Mouse (Mus musculus): Measurements from ENCODE around the gene Mxra8. TPM values are rescaled to one million over a fixed set of nuclear protein-coding genes. Genes with fewer than 3 reads are reported as not detected.

Mxra8 gene
- total RNA-seq, 2 experiments from 2014 or later: 6.2 to 7.3 TPM

- DNase-seq (ENCODE audit: low spot score in 2 of 2): no peak
These were observed 19.8 kb downstream of the Mxra8 start for GRCm38 (mm10) chr4:155859318-155859717.

- DNase-seq (ENCODE audit: low spot score in 2 of 2): no peak
These were observed 22.3 kb downstream of the Mxra8 start for GRCm38 (mm10) chr4:155861787-155862186.

- no peak for DNase-seq (ENCODE audit: low spot score in 2 of 2)
These were observed 23.5 kb downstream of the Mxra8 start, which contains the start of gene Tas1r3 for GRCm38 (mm10) chr4:155863001-155863400. Tas1r3 (minus strand) TSS chr4:155863362.

GRCm38 (mm10) chr4:155868614-155869298, 29.3 kb downstream of the Mxra8 start:
- no peak for DNase-seq (ENCODE audit: low spot score in 2 of 2)

GRCm38 (mm10) chr4:155869317-155870033, 30.0 kb downstream of the Mxra8 start, which contains the start of the genes Cptp and Ints11:
Cptp (minus strand) TSS chr4:155869440.
Ints11 (plus strand) TSS chr4:155869546.
- peak; percentile 96 to 97 for DNase-seq (ENCODE audit: low spot score in 2 of 2)

- no peak for DNase-seq (ENCODE audit: low spot score in 2 of 2)
These were observed 31.9 kb downstream of the Mxra8 start for GRCm38 (mm10) chr4:155871404-155871803.

GRCm38 (mm10) chr4:155883587-155883986, 44.1 kb downstream of the Mxra8 start:
- no peak for DNase-seq (ENCODE audit: low spot score in 2 of 2)

GRCm38 (mm10) chr4:155886330-155886729, 46.9 kb downstream of the Mxra8 start:
- DNase-seq (ENCODE audit: low spot score in 2 of 2): no peak

- no peak for DNase-seq (ENCODE audit: low spot score in 2 of 2)
These were observed 48.2 kb downstream of the Mxra8 start for GRCm38 (mm10) chr4:155887674-155888073.

- no peak for DNase-seq (ENCODE audit: low spot score in 2 of 2)
These were observed 48.7 kb downstream of the Mxra8 start for GRCm38 (mm10) chr4:155888181-155888580.

GRCm38 (mm10) chr4:155889316-155889715, 49.8 kb downstream of the Mxra8 start:
- DNase-seq (ENCODE audit: low spot score in 2 of 2): peak in 1 of 2 experiments; percentile 1

- peak; percentile 7 to 17 for DNase-seq (ENCODE audit: low spot score in 2 of 2)
These were observed 51.6 kb downstream of the Mxra8 start for GRCm38 (mm10) chr4:155891011-155891471.

- DNase-seq (ENCODE audit: low spot score in 2 of 2): peak; percentile 96 to 97
These were observed 52.1 kb downstream of the Mxra8 start, which contains the start of the genes Pusl1 and Acap3 for GRCm38 (mm10) chr4:155891551-155892001. Pusl1 (minus strand) TSS chr4:155891781. Acap3 (plus strand) TSS chr4:155891822.

- DNase-seq (ENCODE audit: low spot score in 2 of 2): peak; percentile 76 to 87
These were observed 52.5 kb downstream of the Mxra8 start for GRCm38 (mm10) chr4:155892017-155892416.

GRCm38 (mm10) chr4:155892438-155893211, 53.1 kb downstream of the Mxra8 start:
- peak; percentile 42 to 43 for DNase-seq (ENCODE audit: low spot score in 2 of 2)

GRCm38 (mm10) chr4:155893212-155893690, 53.8 kb downstream of the Mxra8 start:
- DNase-seq (ENCODE audit: low spot score in 2 of 2): peak; percentile 0 to 1

Small RNAs within 50 kb of the gene (microRNA-seq; reads per million reads assigned to microRNA genes)
- 0 reads per million in 2 experiments for gene Gm27743

Other genes with a start within 250 kb of the Mxra8 start
- 10 to 100 TPM; 47.2 to 48.9 TPM for gene Slc35e2, start 238.3 kb upstream of the Mxra8 start, total RNA-seq (2021)
- 10 to 100 TPM; 47.1 to 49.4 TPM for gene Cdk11b, start 214.8 kb upstream of the Mxra8 start, total RNA-seq (2021)
- not detected for gene Gm10563, start 194.3 kb upstream of the Mxra8 start, total RNA-seq (2021)
- gene Mmp23, start 186.3 kb upstream of the Mxra8 start, total RNA-seq (2021): 1 to 10 TPM; 2.4 to 4.6 TPM
- 100 to 1,000 TPM; 128 to 129 TPM for gene Mib2, start 170.5 kb upstream of the Mxra8 start, total RNA-seq (2021)
- 10 to 100 TPM; 27.8 to 32.8 TPM for gene Fndc10, start 145.3 kb upstream of the Mxra8 start, total RNA-seq (2021)
- gene Ssu72, start 134.9 kb upstream of the Mxra8 start, total RNA-seq (2021): 10 to 100 TPM; 90.6 to 97.4 TPM
- gene Tmem240, start 104.9 kb upstream of the Mxra8 start, total RNA-seq (2021): 10 to 100 TPM; 51.1 to 53.0 TPM
- 10 to 100 TPM; 48.3 to 55.6 TPM for gene Atad3a, start 78.6 kb upstream of the Mxra8 start, total RNA-seq (2021)
- gene Vwa1, start 65.0 kb upstream of the Mxra8 start, total RNA-seq (2021): 10 to 100 TPM; 15.6 to 17.6 TPM
- gene Tmem88b, start 53.8 kb upstream of the Mxra8 start, total RNA-seq (2021): 10 to 100 TPM; 16.4 to 19.0 TPM
- under 1 TPM in 1 of 2 experiments, not detected in 1; 0.44 TPM for gene Ankrd65, start 49.2 kb upstream of the Mxra8 start, total RNA-seq (2021)
- gene Mrpl20, start 36.8 kb upstream of the Mxra8 start, total RNA-seq (2021): 10 to 100 TPM; 84.9 to 89.4 TPM
- 10 to 100 TPM; 60.1 to 65.5 TPM for gene Ccnl2, start 27.2 kb upstream of the Mxra8 start, total RNA-seq (2021)
- 100 to 1,000 TPM; 103 to 110 TPM for gene Aurkaip1, start 8.4 kb upstream of the Mxra8 start, total RNA-seq (2021)
- gene Dvl1, start 7.7 kb downstream of the Mxra8 start, total RNA-seq (2021): 10 to 100 TPM; 88.0 to 96.3 TPM
- gene Tas1r3, start 23.7 kb downstream of the Mxra8 start, total RNA-seq (2021): under 1 TPM; 0.23 TPM
- 10 to 100 TPM; 23.1 to 33.8 TPM for gene Cptp, start 29.8 kb downstream of the Mxra8 start, total RNA-seq (2021)
- 10 to 100 TPM; 31.7 to 33.9 TPM for gene Ints11, start 29.9 kb downstream of the Mxra8 start, total RNA-seq (2021)
- gene Pusl1, start 52.1 kb downstream of the Mxra8 start, total RNA-seq (2021): 10 to 100 TPM; 54.9 to 58.6 TPM
- gene Acap3, start 52.1 kb downstream of the Mxra8 start, total RNA-seq (2021): 100 to 1,000 TPM; 124 to 128 TPM
- 10 to 100 TPM; 67.6 to 70.3 TPM for gene Ube2j2, start 104.2 kb downstream of the Mxra8 start, total RNA-seq (2021)
- gene C1qtnf12, start 122.6 kb downstream of the Mxra8 start, total RNA-seq (2021): 10 to 100 TPM; 16.6 to 17.7 TPM
- 10 to 100 TPM in 1 of 2 experiments, 1 to 10 TPM in 1; 8.9 to 10.7 TPM for gene B3galt6, start 153.0 kb downstream of the Mxra8 start, total RNA-seq (2021)
- gene Sdf4, start 153.2 kb downstream of the Mxra8 start, total RNA-seq (2021): 100 to 1,000 TPM; 213 to 215 TPM
- gene Tnfrsf4, start 174.2 kb downstream of the Mxra8 start, total RNA-seq (2021): 1 to 10 TPM in 1 of 2 experiments, under 1 TPM in 1; 0.95 to 2.3 TPM
- not detected for gene Tnfrsf18, start 186.5 kb downstream of the Mxra8 start, total RNA-seq (2021)
- gene Ttll10, start 219.7 kb downstream of the Mxra8 start, total RNA-seq (2021): not detected

Data from left cerebral cortex, adult 18-20 months (tissue).